Mouse (Mus musculus): ENCODE data around the gene Tmcc3. TPM values are rescaled to one million over a fixed set of nuclear protein-coding genes. Genes with fewer than 3 reads are reported as not detected.
A peak's percentile ranks its signal among the peaks of the same experiment; 100 is the strongest.

The Tmcc3 gene
- total RNA-seq, 2 experiments from 2014 or later = 16.0 to 16.7 TPM

GRCm38 (mm10) chr10:94481613-94482012, 169.9 kb downstream of the Tmcc3 start:
- no peak for DNase-seq (ENCODE audit: extremely low spot score in 1 of 2, low spot score in 2 of 2)
- intact Hi-C loops (cut with DNase I) = no loop called here

DNA sequence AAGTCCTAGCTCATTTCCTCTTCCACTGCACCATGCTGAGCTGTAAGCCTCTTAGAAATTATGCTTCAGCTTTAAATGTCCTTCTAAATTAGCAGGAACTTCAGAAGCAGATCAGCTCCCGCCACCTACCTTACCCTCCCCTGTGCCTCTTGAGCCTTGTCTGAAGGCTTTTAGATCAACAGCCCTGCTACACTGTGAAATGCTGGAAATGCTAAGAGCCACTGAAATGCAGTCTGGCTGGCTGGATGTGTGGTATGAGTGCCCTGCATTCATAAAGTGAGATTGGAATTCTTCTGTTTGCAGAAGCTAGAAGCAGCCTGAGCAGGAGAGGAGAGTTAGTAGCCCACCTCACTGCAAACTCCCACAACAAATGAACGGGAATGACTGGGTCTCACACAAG, 174.4 kb downstream of the Tmcc3 start:
- intact Hi-C loops (cut with DNase I) = no loop called here
- no peak for DNase-seq (ENCODE audit: extremely low spot score in 1 of 2, low spot score in 2 of 2)

DNA sequence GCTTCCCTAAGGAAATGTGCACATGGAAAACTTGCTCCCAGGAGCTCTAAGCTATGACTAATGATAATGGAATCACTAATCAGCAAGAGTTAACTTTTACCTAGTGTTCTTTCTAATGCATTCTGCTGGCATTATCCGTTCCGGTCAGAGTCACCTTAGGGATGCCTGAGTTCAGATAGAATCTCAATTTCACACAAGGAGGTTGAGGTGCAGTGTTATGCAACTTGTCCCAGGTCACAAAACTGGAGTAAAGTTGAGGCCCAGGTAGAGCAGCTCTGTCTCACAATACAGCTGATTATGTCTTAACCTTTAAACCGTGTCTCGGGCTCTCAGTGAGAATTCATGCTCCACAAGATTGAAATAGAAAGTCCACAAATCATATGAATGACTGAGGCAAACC, 177.8 kb downstream of the Tmcc3 start:
- intact Hi-C loops (cut with DNase I) = no loop called here
- DNase-seq (ENCODE audit: extremely low spot score in 1 of 2, low spot score in 2 of 2) = no peak

GRCm38 (mm10) chr10:94491006-94491405, 179.3 kb downstream of the Tmcc3 start:
- intact Hi-C loops (cut with DNase I) = no loop called here
- no peak for DNase-seq (ENCODE audit: extremely low spot score in 1 of 2, low spot score in 2 of 2)

- intact Hi-C loops (cut with DNase I) = no loop called here
- DNase-seq (ENCODE audit: extremely low spot score in 1 of 2, low spot score in 2 of 2) = peak; percentile 75 to 78
Measured at GRCm38 (mm10) chr10:94494403-94494846, 182.7 kb downstream of the Tmcc3 start.

GRCm38 (mm10) chr10:94495496-94496235, 183.9 kb downstream of the Tmcc3 start:
- DNase-seq (ENCODE audit: extremely low spot score in 1 of 2, low spot score in 2 of 2) = no peak
- intact Hi-C loops (cut with DNase I) = no loop called here

GRCm38 (mm10) chr10:94496826-94497440, 185.2 kb downstream of the Tmcc3 start:
- DNase-seq (ENCODE audit: extremely low spot score in 1 of 2, low spot score in 2 of 2) = no peak
- intact Hi-C loops (cut with DNase I) = no loop called here

DNA sequence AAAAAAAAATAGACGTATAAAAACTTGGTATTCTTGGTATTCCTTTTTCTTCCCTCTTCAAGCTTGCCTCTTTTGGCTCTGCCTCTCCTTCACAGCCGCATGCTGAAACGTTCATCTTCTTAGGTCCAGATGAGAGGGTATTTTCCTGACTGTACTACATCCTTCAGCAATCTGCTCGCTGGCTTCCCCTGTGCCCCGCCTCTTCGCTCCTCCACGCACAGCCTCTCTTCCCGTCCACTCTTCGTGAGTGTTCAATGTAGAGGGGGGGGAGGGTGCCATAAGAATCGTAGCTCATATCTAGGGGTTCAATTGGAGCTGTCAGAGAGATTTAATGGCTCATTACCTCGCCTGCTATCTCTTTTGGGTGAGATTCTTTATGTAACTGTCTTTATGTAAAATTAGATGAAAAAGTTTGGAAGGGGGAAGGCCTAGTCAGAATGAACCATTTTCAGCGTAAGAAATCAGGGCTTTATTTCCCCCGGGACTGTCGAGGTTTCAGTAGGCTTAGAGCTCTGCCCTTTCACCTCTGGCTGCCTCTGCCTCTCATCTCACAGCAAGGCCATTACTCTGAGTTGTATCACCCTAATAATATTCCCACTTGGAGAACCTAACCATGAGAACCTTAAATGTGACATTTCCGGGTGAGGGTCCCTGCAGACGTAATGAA, 188.6 kb downstream of the Tmcc3 start:
- no peak for DNase-seq (ENCODE audit: extremely low spot score in 1 of 2, low spot score in 2 of 2)
- intact Hi-C loops (cut with DNase I) = no loop called here

DNA sequence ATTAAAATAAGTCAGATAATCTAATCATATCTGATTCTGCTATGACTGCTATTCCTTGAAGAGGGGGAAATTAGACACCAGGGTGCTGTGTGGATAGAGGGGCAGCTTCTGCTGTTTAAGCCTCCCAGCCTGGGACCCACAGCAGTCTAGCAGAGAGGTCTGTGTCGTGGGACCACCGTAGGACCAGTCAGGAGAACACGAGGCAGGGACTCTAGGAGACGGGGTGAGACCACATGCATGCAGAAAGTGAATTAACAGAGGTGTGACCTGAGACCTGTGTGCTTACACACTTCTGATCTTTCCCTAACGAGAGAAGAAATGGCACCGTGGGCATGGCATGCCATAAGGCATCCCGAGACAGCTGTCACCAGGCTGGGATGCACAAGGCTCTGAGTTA, 189.1 kb downstream of the Tmcc3 start:
- no peak for DNase-seq (ENCODE audit: extremely low spot score in 1 of 2, low spot score in 2 of 2)
- intact Hi-C loops (cut with DNase I) = no loop called here

DNA sequence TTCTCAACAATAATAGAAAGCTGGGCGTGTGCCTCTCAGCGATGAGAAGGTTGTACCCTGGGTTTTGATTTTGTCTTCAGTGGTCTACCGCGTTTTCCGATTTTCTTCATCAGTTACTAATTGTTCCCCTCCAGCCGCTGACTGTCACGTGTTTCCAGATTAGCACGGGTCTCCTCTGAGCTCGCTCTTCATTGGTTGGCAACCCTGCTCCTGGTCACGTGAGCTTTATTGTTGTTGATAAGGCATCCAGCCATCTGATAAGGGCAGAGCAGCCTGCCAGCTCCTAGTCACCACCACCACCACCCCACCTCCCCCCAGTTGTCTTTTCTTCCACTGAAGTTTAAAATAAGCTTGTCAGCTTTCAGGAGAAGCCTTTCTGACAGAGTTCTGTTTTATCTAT, 190.0 kb downstream of the Tmcc3 start:
- intact Hi-C loops (cut with DNase I) = no loop called here
- DNase-seq (ENCODE audit: extremely low spot score in 1 of 2, low spot score in 2 of 2) = no peak

DNA sequence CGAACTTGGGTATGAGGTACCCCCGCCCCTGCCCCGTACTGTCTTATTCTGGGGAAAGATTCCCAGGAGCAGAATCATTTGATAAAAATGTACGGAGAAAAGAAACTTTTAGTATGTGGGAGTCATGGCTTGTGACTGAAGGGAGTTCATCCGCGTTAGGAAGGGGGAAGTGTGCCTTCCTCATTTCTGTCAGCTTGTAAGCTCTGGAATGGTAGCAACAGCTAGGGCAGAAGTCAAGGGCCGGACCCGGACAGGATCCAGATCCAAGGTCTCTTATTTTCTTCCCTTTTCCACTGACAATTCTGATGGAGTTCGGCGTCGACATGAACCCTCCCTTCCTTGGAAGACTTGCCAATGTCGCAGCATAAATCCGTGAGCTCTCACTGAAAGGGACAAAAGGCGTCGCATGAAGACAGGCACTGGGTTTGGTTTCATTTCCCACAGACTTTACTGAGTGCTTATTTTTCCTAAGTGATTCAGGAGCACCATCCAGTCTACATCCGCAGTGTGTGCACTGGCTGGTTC, 193.6 kb downstream of the Tmcc3 start:
- DNase-seq (ENCODE audit: extremely low spot score in 1 of 2, low spot score in 2 of 2) = no peak
- intact Hi-C loops (cut with DNase I) = no loop called here

GRCm38 (mm10) chr10:94508863-94509262, 197.1 kb downstream of the Tmcc3 start:
- intact Hi-C loops (cut with DNase I) = no loop called here

DNA sequence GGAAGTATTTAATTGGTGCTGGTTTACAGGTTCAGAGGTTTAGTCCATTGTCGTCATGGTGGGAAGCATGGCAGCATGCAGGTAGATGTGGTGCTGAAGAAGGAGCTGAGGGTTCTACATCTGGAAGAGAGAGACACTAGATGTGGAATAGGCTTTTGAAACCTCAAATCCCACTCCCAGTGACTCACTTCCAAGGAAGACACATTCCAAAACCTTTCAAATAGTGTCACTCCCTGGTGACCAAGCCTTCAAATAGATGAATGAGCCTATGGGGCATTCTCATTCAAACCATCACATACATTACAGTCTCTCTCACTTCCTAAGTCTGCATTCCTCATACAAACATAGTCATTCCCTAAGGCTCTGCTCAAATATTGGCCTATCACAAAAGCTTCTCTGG, 201.0 kb downstream of the Tmcc3 start:
- intact Hi-C loops (cut with DNase I) = no loop called here

More at GRCm38 (mm10) chr10:94508863-94509262, 197.1 kb downstream of the Tmcc3 start:
- no peak for DNase-seq (ENCODE audit: extremely low spot score in 1 of 2, low spot score in 2 of 2)

GRCm38 (mm10) chr10:94514091-94514505, 202.3 kb downstream of the Tmcc3 start:
- intact Hi-C loops (cut with DNase I) = no loop called here
- no peak for DNase-seq (ENCODE audit: extremely low spot score in 1 of 2, low spot score in 2 of 2)

More for the DNA sequence above, 201.0 kb downstream of the Tmcc3 start:
- DNase-seq (ENCODE audit: extremely low spot score in 1 of 2, low spot score in 2 of 2) = no peak

GRCm38 (mm10) chr10:94514506-94515178, 202.9 kb downstream of the Tmcc3 start:
- intact Hi-C loops (cut with DNase I) = loop anchor here (5.0 kb wide), 2 partner anchors 87 to 93 kb away; no protein-coding TSS in a partner anchor
- peak in 1 of 2 experiments; percentile 82 for DNase-seq (ENCODE audit: extremely low spot score in 1 of 2, low spot score in 2 of 2)

- peak; percentile 50 to 85 for DNase-seq (ENCODE audit: extremely low spot score in 1 of 2, low spot score in 2 of 2)
- intact Hi-C loops (cut with DNase I) = loop anchor here (5.0 kb wide), 2 partner anchors 88 to 92 kb away; no protein-coding TSS in a partner anchor
Measured at GRCm38 (mm10) chr10:94515179-94515545, 203.4 kb downstream of the Tmcc3 start.

GRCm38 (mm10) chr10:94515583-94515982, 203.8 kb downstream of the Tmcc3 start:
- no peak for DNase-seq (ENCODE audit: extremely low spot score in 1 of 2, low spot score in 2 of 2)
- intact Hi-C loops (cut with DNase I) = loop anchor here (5.0 kb wide), 2 partner anchors 88 to 92 kb away; no protein-coding TSS in a partner anchor

DNA sequence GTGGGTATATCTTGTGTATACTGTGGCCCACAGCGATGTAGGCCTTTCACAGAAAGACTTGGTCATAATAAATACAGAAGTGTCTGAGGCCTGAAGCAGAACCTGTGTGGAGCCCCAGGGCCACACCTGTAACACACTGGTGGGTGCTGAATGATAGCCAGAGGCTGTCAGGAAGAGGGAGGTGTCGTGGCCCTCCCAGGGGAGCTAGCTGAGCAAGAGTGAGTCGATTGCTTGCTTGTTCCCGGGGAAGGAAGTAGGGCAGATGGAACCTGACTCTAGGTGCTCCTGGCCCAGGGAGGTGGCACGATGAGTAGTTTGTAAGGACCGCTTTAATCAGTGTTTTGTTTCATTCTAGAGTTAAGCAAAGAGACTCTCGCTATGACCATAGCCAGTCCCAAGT, 208.1 kb downstream of the Tmcc3 start:
- intact Hi-C loops (cut with DNase I) = loop anchor here (5.0 kb wide), 2 partner anchors 87 to 93 kb away; no protein-coding TSS in a partner anchor
- DNase-seq (ENCODE audit: extremely low spot score in 1 of 2, low spot score in 2 of 2) = no peak
